Mouse (Mus musculus): Measurements from ENCODE around the gene Egfl8. TPM values are rescaled to one million over a fixed set of nuclear protein-coding genes. Genes with fewer than 3 reads are reported as not detected.

Egfl8 gene
- total RNA-seq, 2 experiments from 2014 or later: 4.3 to 5.2 TPM

- peak; percentile 72 to 87 for DNase-seq (ENCODE audit: extremely low spot score in 1 of 2, low spot score in 2 of 2)
- intact Hi-C loops (cut with DNase I): no loop called here
Measured at GRCm38 (mm10) chr17:34632261-34632691, 16.5 kb upstream of the Egfl8 start.

- no peak for DNase-seq (ENCODE audit: extremely low spot score in 1 of 2, low spot score in 2 of 2)
- intact Hi-C loops (cut with DNase I): no loop called here
Measured at GRCm38 (mm10) chr17:34631647-34632046, 15.9 kb upstream of the Egfl8 start.

GRCm38 (mm10) chr17:34630761-34631301 lies 15.1 kb upstream of the Egfl8 start:
- peak in 1 of 2 experiments; percentile 76 for DNase-seq (ENCODE audit: extremely low spot score in 1 of 2, low spot score in 2 of 2)
- intact Hi-C loops (cut with DNase I): no loop called here

- DNase-seq (ENCODE audit: extremely low spot score in 1 of 2, low spot score in 2 of 2): no peak
- intact Hi-C loops (cut with DNase I): no loop called here
Measured at GRCm38 (mm10) chr17:34629796-34630603, 14.2 kb upstream of the Egfl8 start.

- intact Hi-C loops (cut with DNase I): no loop called here
Measured at GRCm38 (mm10) chr17:34629221-34629751, 13.5 kb upstream of the Egfl8 start, which contains the start of gene Prrt1. Prrt1 (plus strand) TSS chr17:34629533.

GRCm38 (mm10) chr17:34628644-34628967 lies 12.8 kb upstream of the Egfl8 start:
- intact Hi-C loops (cut with DNase I): no loop called here
- no peak for DNase-seq (ENCODE audit: extremely low spot score in 1 of 2, low spot score in 2 of 2)

More at GRCm38 (mm10) chr17:34629221-34629751, 13.5 kb upstream of the Egfl8 start, which contains the start of gene Prrt1:
- peak in 1 of 2 experiments; percentile 69 for DNase-seq (ENCODE audit: extremely low spot score in 1 of 2, low spot score in 2 of 2)

GRCm38 (mm10) chr17:34627943-34628643 lies 12.3 kb upstream of the Egfl8 start, which contains the start of gene Ppt2:
Ppt2 (minus strand) TSS chr17:34628510.
- intact Hi-C loops (cut with DNase I): no loop called here
- DNase-seq (ENCODE audit: extremely low spot score in 1 of 2, low spot score in 2 of 2): peak in 1 of 2 experiments; percentile 73

- peak; percentile 82 to 95 for DNase-seq (ENCODE audit: extremely low spot score in 1 of 2, low spot score in 2 of 2)
- intact Hi-C loops (cut with DNase I): no loop called here
Measured at GRCm38 (mm10) chr17:34627093-34627942, 11.5 kb upstream of the Egfl8 start.

- no peak for DNase-seq (ENCODE audit: extremely low spot score in 1 of 2, low spot score in 2 of 2)
- intact Hi-C loops (cut with DNase I): no loop called here
Measured at GRCm38 (mm10) chr17:34626773-34627092, 11.0 kb upstream of the Egfl8 start.

- intact Hi-C loops (cut with DNase I): no loop called here
- no peak for DNase-seq (ENCODE audit: extremely low spot score in 1 of 2, low spot score in 2 of 2)
Measured at GRCm38 (mm10) chr17:34626062-34626772, 10.4 kb upstream of the Egfl8 start.

GRCm38 (mm10) chr17:34624981-34625380 lies 9.2 kb upstream of the Egfl8 start:
- intact Hi-C loops (cut with DNase I): no loop called here
- no peak for DNase-seq (ENCODE audit: extremely low spot score in 1 of 2, low spot score in 2 of 2)

- intact Hi-C loops (cut with DNase I): no loop called here
- no peak for DNase-seq (ENCODE audit: extremely low spot score in 1 of 2, low spot score in 2 of 2)
Measured at GRCm38 (mm10) chr17:34623161-34623560, 7.4 kb upstream of the Egfl8 start.

- DNase-seq (ENCODE audit: extremely low spot score in 1 of 2, low spot score in 2 of 2): no peak
- intact Hi-C loops (cut with DNase I): no loop called here
Measured at GRCm38 (mm10) chr17:34621006-34621405, 5.2 kb upstream of the Egfl8 start.

GRCm38 (mm10) chr17:34618999-34619398 lies 3.2 kb upstream of the Egfl8 start:
- DNase-seq (ENCODE audit: extremely low spot score in 1 of 2, low spot score in 2 of 2): no peak
- intact Hi-C loops (cut with DNase I): loop anchor here (10.0 kb wide), 1 partner anchor 174 kb away; no protein-coding TSS in a partner anchor

GRCm38 (mm10) chr17:34613830-34614229 lies 1.9 kb downstream of the Egfl8 start:
- DNase-seq (ENCODE audit: extremely low spot score in 1 of 2, low spot score in 2 of 2): no peak
- intact Hi-C loops (cut with DNase I): loop anchor here (10.0 kb wide), 1 partner anchor 169 kb away; no protein-coding TSS in a partner anchor

GRCm38 (mm10) chr17:34613054-34613645 lies 2.6 kb downstream of the Egfl8 start:
- DNase-seq (ENCODE audit: extremely low spot score in 1 of 2, low spot score in 2 of 2): no peak
- intact Hi-C loops (cut with DNase I): loop anchor here (10.0 kb wide), 1 partner anchor 168 kb away; no protein-coding TSS in a partner anchor

- intact Hi-C loops (cut with DNase I): loop anchor here (10.0 kb wide), 1 partner anchor 166 kb away; no protein-coding TSS in a partner anchor
- no peak for DNase-seq (ENCODE audit: extremely low spot score in 1 of 2, low spot score in 2 of 2)
Measured at GRCm38 (mm10) chr17:34611050-34611449, 4.7 kb downstream of the Egfl8 start.
